Mouse (Mus musculus): ENCODE measurements around the gene Grap. TPM values are rescaled to one million over a fixed set of nuclear protein-coding genes. Genes with fewer than 3 reads are reported as not detected.

Gene Grap
- polyA plus RNA-seq, 1 experiment from 2014 or later, result 0.12 TPM

- CTCF ChIA-PET, result interaction anchor here (1.6 kb wide), 1 partner anchor 54 kb away, joined by 5 read pairs; no protein-coding TSS in a partner anchor
- in situ Hi-C loops (cut with MboI; ENCODE audit: low pct_unique_long_range_greater_than_20kb), result loop anchor here (5.0 kb wide), 3 partner anchors 53 to 213 kb away; partner anchors contain the start of gene B9d1
- no peak for ATAC-seq
- no peak for TF ChIP-seq CTCF (IDR thresholded peaks at IDR 0.05)
- H3K27me3 ChIP-seq, result no peaks in the 10 kb centered on the region
- DNase-seq (ENCODE audit: low read depth, low spot score), result no peak
- POLR2A ChIA-PET, result no interaction called here
Observed at GRCm38 (mm10) chr11:61719826-61720225, 66.8 kb downstream of the Grap start.

- in situ Hi-C loops (cut with MboI; ENCODE audit: low pct_unique_long_range_greater_than_20kb), result no loop called here
- no peak for TF ChIP-seq CTCF (IDR thresholded peaks at IDR 0.05)
Observed at GRCm38 (mm10) chr11:61720636-61721035, 67.6 kb downstream of the Grap start, which contains the start of gene Slc5a10. Slc5a10 (minus strand) TSS chr11:61720826.

GRCm38 (mm10) chr11:61722077-61722476 lies 69.0 kb downstream of the Grap start:
- ATAC-seq, result no peak
- ChIA-PET POLR2A (no interaction called here), CTCF (interaction anchor here (1.1 to 1.6 kb wide), 2 partner anchors 11 to 93 kb away, joined by 3 to 6 read pairs; no protein-coding TSS in a partner anchor)
- in situ Hi-C loops (cut with MboI; ENCODE audit: low pct_unique_long_range_greater_than_20kb), result no loop called here
- DNase-seq (ENCODE audit: low read depth, low spot score), result no peak
- no peak for TF ChIP-seq CTCF (IDR thresholded peaks at IDR 0.05)
- no peaks in the 10 kb centered on the region for H3K27me3 ChIP-seq

More at GRCm38 (mm10) chr11:61720636-61721035, 67.6 kb downstream of the Grap start, which contains the start of gene Slc5a10:
- POLR2A ChIA-PET, result interaction anchor here (0.7 kb wide), 1 partner anchor 516 kb away, joined by 3 read pairs; no protein-coding TSS in a partner anchor
- CTCF ChIA-PET, result interaction anchor here (1.6 kb wide), 2 partner anchors 55 to 91 kb away, joined by 5 to 6 read pairs; no protein-coding TSS in a partner anchor
- no peaks in the 10 kb centered on the region for H3K27me3 ChIP-seq
- no peak for ATAC-seq
- DNase-seq (ENCODE audit: low read depth, low spot score), result no peak

Other genes starting within 250 kb of the Grap start
- not detected for gene Rnf112, start 199.1 kb upstream of the Grap start, polyA plus RNA-seq (2021)
- gene Mfap4, start 167.8 kb upstream of the Grap start, polyA plus RNA-seq (2021), result not detected
- 30.1 TPM for gene Mapk7, start 158.9 kb upstream of the Grap start, polyA plus RNA-seq (2021)
- gene B9d1, start 148.1 kb upstream of the Grap start, polyA plus RNA-seq (2021), result 100 TPM
- 84.4 TPM for gene Epn2, start 73.6 kb upstream of the Grap start, polyA plus RNA-seq (2021)
- not detected for gene Fam83g, start 30.8 kb downstream of the Grap start, polyA plus RNA-seq (2021)
- gene Slc5a10, start 67.6 kb downstream of the Grap start, polyA plus RNA-seq (2021), result not detected
- 32.7 TPM for gene Prpsap2, start 108.8 kb downstream of the Grap start, polyA plus RNA-seq (2021)
- gene Ulk2, start 201.8 kb downstream of the Grap start, polyA plus RNA-seq (2021), result 36.7 TPM